Mouse (Mus musculus): ENCODE measurements around the gene Kcnk13. TPM values are rescaled to one million over a fixed set of nuclear protein-coding genes. Genes with fewer than 3 reads are reported as not detected.
"Not testable (repeated sequence)": the region's sequence is repeated elsewhere in the genome, so short reads cannot be mapped to it uniquely, and the experiment has no call there.

Gene Kcnk13
- polyA plus RNA-seq, 1 experiment from 2014 or later: 0.33 TPM

GRCm38 (mm10) chr12:99971205-99971894, 7.1 kb downstream of the Kcnk13 start:
- ATAC-seq (replicated peaks; ENCODE audit: low FRiP score); H3K27ac ChIP-seq (ENCODE audit: low read depth, low read length); H3K4me2 ChIP-seq (ENCODE audit: low read depth, low read length, severe bottlenecking); DNase-seq (ENCODE audit: low spot score); H3K4me1 ChIP-seq (replicated peaks; ENCODE audit: control insufficient read depth, insufficient read depth, low read length); H3K9me3 ChIP-seq (ENCODE audit: control insufficient read depth, low read length); H3K9ac ChIP-seq (ENCODE audit: low read length); H3K4me3 ChIP-seq (ENCODE audit: low read depth, low read length); H3K36me3 ChIP-seq (ENCODE audit: control insufficient read depth, insufficient read depth, low read length): not testable (repeated sequence)
- H3K27me3 ChIP-seq (ENCODE audit: control insufficient read depth, insufficient read depth, low read length): peaks cover 16% of the 10 kb centered on the region
- 80% methylated on average over 7 of the region's 7 CpGs for WGBS

GRCm38 (mm10) chr12:99972825-99973224, 8.5 kb downstream of the Kcnk13 start:
- DNase-seq (ENCODE audit: low spot score) (no peak), ATAC-seq (replicated peaks; ENCODE audit: low FRiP score) (no peak)
- H3K4me1 ChIP-seq (replicated peaks; ENCODE audit: control insufficient read depth, insufficient read depth, low read length): no peaks in the 10 kb centered on the region
- H3K9me3 ChIP-seq (ENCODE audit: control insufficient read depth, low read length): no peaks in the 10 kb centered on the region; the same call in 1 of the 2 replicates
- H3K4me2 ChIP-seq (ENCODE audit: low read depth, low read length, severe bottlenecking): no peak overlapping the region
- peaks cover 1% of the 10 kb centered on the region for H3K27me3 ChIP-seq (ENCODE audit: control insufficient read depth, insufficient read depth, low read length)
- no peak overlapping the region for H3K4me3 ChIP-seq (ENCODE audit: low read depth, low read length)
- WGBS: 63% methylated on average over 7 of the region's 7 CpGs
- H3K9ac ChIP-seq (ENCODE audit: low read length): no peak overlapping the region
- no peak overlapping the region for H3K27ac ChIP-seq (ENCODE audit: low read depth, low read length)
- H3K36me3 ChIP-seq (ENCODE audit: control insufficient read depth, insufficient read depth, low read length): no peaks in the 10 kb centered on the region

- H3K36me3 ChIP-seq (ENCODE audit: control insufficient read depth, insufficient read depth, low read length): no peaks in the 10 kb centered on the region
- 86% methylated on average over 1 of the region's 1 CpGs for WGBS
- no peak overlapping the region for H3K4me2 ChIP-seq (ENCODE audit: low read depth, low read length, severe bottlenecking)
- no peaks in the 10 kb centered on the region for H3K4me1 ChIP-seq (replicated peaks; ENCODE audit: control insufficient read depth, insufficient read depth, low read length)
- no peaks in the 10 kb centered on the region; the same call in 1 of the 2 replicates for H3K27me3 ChIP-seq (ENCODE audit: control insufficient read depth, insufficient read depth, low read length)
- no peak overlapping the region for H3K27ac ChIP-seq (ENCODE audit: low read depth, low read length)
- no peaks in the 10 kb centered on the region; the same call in 1 of the 2 replicates for H3K9me3 ChIP-seq (ENCODE audit: control insufficient read depth, low read length)
- DNase-seq (ENCODE audit: low spot score): no peak
- H3K9ac ChIP-seq (ENCODE audit: low read length): no peak overlapping the region
- no peak overlapping the region for H3K4me3 ChIP-seq (ENCODE audit: low read depth, low read length)
- ATAC-seq (replicated peaks; ENCODE audit: low FRiP score): no peak
These were observed 9.4 kb downstream of the Kcnk13 start for GRCm38 (mm10) chr12:99973659-99974058.

- H3K9ac ChIP-seq (ENCODE audit: low read length): no peak overlapping the region
- no peaks in the 10 kb centered on the region for H3K36me3 ChIP-seq (ENCODE audit: control insufficient read depth, insufficient read depth, low read length)
- H3K4me3 ChIP-seq (ENCODE audit: low read depth, low read length): no peak overlapping the region
- no peak for ATAC-seq (replicated peaks; ENCODE audit: low FRiP score)
- no peak overlapping the region for H3K27ac ChIP-seq (ENCODE audit: low read depth, low read length)
- no peak for DNase-seq (ENCODE audit: low spot score)
- no peaks in the 10 kb centered on the region; the same call in 1 of the 2 replicates for H3K9me3 ChIP-seq (ENCODE audit: control insufficient read depth, low read length)
- no peaks in the 10 kb centered on the region for H3K4me1 ChIP-seq (replicated peaks; ENCODE audit: control insufficient read depth, insufficient read depth, low read length)
- H3K4me2 ChIP-seq (ENCODE audit: low read depth, low read length, severe bottlenecking): no peak overlapping the region
- 86% methylated on average over 4 of the region's 4 CpGs for WGBS
- H3K27me3 ChIP-seq (ENCODE audit: control insufficient read depth, insufficient read depth, low read length): no peaks in the 10 kb centered on the region
These were observed 15.2 kb downstream of the Kcnk13 start for GRCm38 (mm10) chr12:99979541-99979940.

GRCm38 (mm10) chr12:99986797-99987196, 22.5 kb downstream of the Kcnk13 start:
- H3K27me3 ChIP-seq (ENCODE audit: control insufficient read depth, insufficient read depth, low read length): no peaks in the 10 kb centered on the region
- no peak overlapping the region for H3K27ac ChIP-seq (ENCODE audit: low read depth, low read length)
- no peak overlapping the region for H3K4me3 ChIP-seq (ENCODE audit: low read depth, low read length)
- DNase-seq (ENCODE audit: low spot score): no peak
- no peak overlapping the region for H3K4me2 ChIP-seq (ENCODE audit: low read depth, low read length, severe bottlenecking)
- H3K9me3 ChIP-seq (ENCODE audit: control insufficient read depth, low read length): no peaks in the 10 kb centered on the region
- H3K4me1 ChIP-seq (replicated peaks; ENCODE audit: control insufficient read depth, insufficient read depth, low read length): no peaks in the 10 kb centered on the region
- WGBS: 94% methylated on average over 5 of the region's 5 CpGs
- no peak for ATAC-seq (replicated peaks; ENCODE audit: low FRiP score)
- H3K9ac ChIP-seq (ENCODE audit: low read length): no peak overlapping the region
- no peaks in the 10 kb centered on the region for H3K36me3 ChIP-seq (ENCODE audit: control insufficient read depth, insufficient read depth, low read length)

GRCm38 (mm10) chr12:99988144-99988543, 23.8 kb downstream of the Kcnk13 start:
- Histone ChIP-seq H3K9ac (ENCODE audit: low read length) (no peak overlapping the region), H3K27me3 (ENCODE audit: control insufficient read depth, insufficient read depth, low read length) (no peaks in the 10 kb centered on the region), H3K9me3 (ENCODE audit: control insufficient read depth, low read length) (no peaks in the 10 kb centered on the region), H3K27ac (ENCODE audit: low read depth, low read length) (no peak overlapping the region), H3K4me1 (replicated peaks; ENCODE audit: control insufficient read depth, insufficient read depth, low read length) (no peaks in the 10 kb centered on the region), H3K36me3 (ENCODE audit: control insufficient read depth, insufficient read depth, low read length) (no peaks in the 10 kb centered on the region), H3K4me2 (ENCODE audit: low read depth, low read length, severe bottlenecking) (no peak overlapping the region), H3K4me3 (ENCODE audit: low read depth, low read length) (no peak overlapping the region)
- ATAC-seq (replicated peaks; ENCODE audit: low FRiP score) (no peak), DNase-seq (ENCODE audit: low spot score) (no peak)
- WGBS: 87% methylated on average over 2 of the region's 2 CpGs

GRCm38 (mm10) chr12:99992362-99992862, 28.1 kb downstream of the Kcnk13 start:
- DNase-seq (ENCODE audit: low spot score): no peak
- Histone ChIP-seq H3K36me3 (ENCODE audit: control insufficient read depth, insufficient read depth, low read length) (no peaks in the 10 kb centered on the region), H3K27ac (ENCODE audit: low read depth, low read length) (no peak overlapping the region), H3K27me3 (ENCODE audit: control insufficient read depth, insufficient read depth, low read length) (no peaks in the 10 kb centered on the region), H3K9me3 (ENCODE audit: control insufficient read depth, low read length) (no peaks in the 10 kb centered on the region), H3K4me2 (ENCODE audit: low read depth, low read length, severe bottlenecking) (no peak overlapping the region), H3K4me1 (replicated peaks; ENCODE audit: control insufficient read depth, insufficient read depth, low read length) (no peaks in the 10 kb centered on the region), H3K4me3 (ENCODE audit: low read depth, low read length) (no peak overlapping the region), H3K9ac (ENCODE audit: low read length) (no peak overlapping the region)
- WGBS: 92% methylated on average over 11 of the region's 11 CpGs
- no peak for ATAC-seq (replicated peaks; ENCODE audit: low FRiP score)

GRCm38 (mm10) chr12:99993146-99993890, 29.0 kb downstream of the Kcnk13 start:
- Histone ChIP-seq H3K27me3 (ENCODE audit: control insufficient read depth, insufficient read depth, low read length) (no peaks in the 10 kb centered on the region), H3K4me3 (ENCODE audit: low read depth, low read length) (no peak overlapping the region), H3K9me3 (ENCODE audit: control insufficient read depth, low read length) (no peaks in the 10 kb centered on the region), H3K27ac (ENCODE audit: low read depth, low read length) (no peak overlapping the region), H3K4me1 (replicated peaks; ENCODE audit: control insufficient read depth, insufficient read depth, low read length) (no peaks in the 10 kb centered on the region), H3K4me2 (ENCODE audit: low read depth, low read length, severe bottlenecking) (no peak overlapping the region), H3K36me3 (ENCODE audit: control insufficient read depth, insufficient read depth, low read length) (no peaks in the 10 kb centered on the region), H3K9ac (ENCODE audit: low read length) (no peak overlapping the region)
- WGBS: 79% methylated on average over 10 of the region's 10 CpGs
- DNase-seq (ENCODE audit: low spot score): no peak
- no peak for ATAC-seq (replicated peaks; ENCODE audit: low FRiP score)
